Mouse (Mus musculus) myocyte (in vitro differentiated cells): Measurements from ENCODE around the gene Slit3. TPM values are rescaled to one million over a fixed set of nuclear protein-coding genes. Genes with fewer than 3 reads are reported as not detected.

ENCODE experiments used
- H3K27me3 ChIP-seq: one replicate; pipeline ENCODE4 v1.6.1; 2011; ENCODE audit not compliant: control insufficient read depth, insufficient read depth, insufficient read length
- H3K36me3 ChIP-seq: one replicate; pipeline ENCODE4 v1.6.1; 2011; ENCODE audit not compliant: control insufficient read depth, insufficient read depth
- H3K4me2 ChIP-seq: one replicate; pipeline ENCODE4 v1.6.1; 2011; ENCODE audit warnings: low read depth, control low read depth
- H3K4me3 ChIP-seq: one replicate; pipeline ENCODE4 v1.5.1; 2011; ENCODE audit warnings: mild to moderate bottlenecking, control low read depth, moderate library complexity
- H3K79me2 ChIP-seq: one replicate; pipeline ENCODE4 v1.6.1; 2011; ENCODE audit not compliant: control insufficient read depth, insufficient read depth
- H3ac ChIP-seq: one replicate; pipeline ENCODE4 v1.6.1; 2011; ENCODE audit not compliant: control insufficient read depth, insufficient read length
- CEBPB ChIP-seq: IDR thresholded peaks from 2 replicates; pipeline ENCODE4 v1.6.1; 2011; ENCODE audit warnings: mild to moderate bottlenecking, moderate library complexity; ENCODE audit not compliant: poor library complexity, insufficient read depth, severe bottlenecking
- E2F4 ChIP-seq: IDR thresholded peaks from one replicate; pipeline ENCODE4 v1.6.1; 2011; ENCODE audit warnings: mild to moderate bottlenecking, control low read depth, moderate library complexity; ENCODE audit not compliant: insufficient read depth
- MAX ChIP-seq: IDR thresholded peaks from one replicate; pipeline ENCODE4 v1.6.1; 2011; ENCODE audit warnings: low read depth, mild to moderate bottlenecking, control low read depth
- MYOD1 ChIP-seq, 3 experiments: IDR thresholded peaks; one replicate each; pipeline ENCODE4 v1.6.1; 2011; ENCODE audit warnings: control low read depth in 2 of 3, low read depth in 2 of 3, mild to moderate bottlenecking in 2 of 3, moderate library complexity in 1 of 3; ENCODE audit not compliant: insufficient read length in 2 of 3, control insufficient read depth in 1 of 3
- MYOG ChIP-seq, 3 experiments: IDR thresholded peaks; one replicate each; pipeline ENCODE4 v1.6.1; 2011; ENCODE audit warnings: control low read depth in 2 of 3, low read depth in 2 of 3, mild to moderate bottlenecking in 2 of 3; ENCODE audit not compliant: insufficient read length in 2 of 3, control insufficient read depth in 1 of 3, insufficient read depth in 1 of 3
- POLR2A ChIP-seq: IDR thresholded peaks from one replicate; pipeline ENCODE4 v1.6.1; 2011; ENCODE audit warnings: low read depth, mild to moderate bottlenecking, control low read depth, moderate library complexity; ENCODE audit not compliant: insufficient read length
- POLR2AphosphoS2 ChIP-seq: IDR thresholded peaks from one replicate; pipeline ENCODE4 v1.6.1; 2011; ENCODE audit warnings: low read depth, control low read depth; ENCODE audit not compliant: insufficient read length
- REST ChIP-seq: IDR thresholded peaks from one replicate; pipeline ENCODE4 v1.6.1; 2011; ENCODE audit warnings: mild to moderate bottlenecking, control low read depth, moderate library complexity; ENCODE audit not compliant: insufficient read depth, insufficient read length
- SRF ChIP-seq: IDR thresholded peaks from one replicate; pipeline ENCODE4 v1.6.1; 2011; ENCODE audit warnings: low read depth; ENCODE audit not compliant: control insufficient read depth, insufficient read length
- TCF12 ChIP-seq: IDR thresholded peaks from one replicate; pipeline ENCODE4 v1.6.1; 2011; ENCODE audit warnings: mild to moderate bottlenecking, control low read depth; ENCODE audit not compliant: poor library complexity, insufficient read depth, severe bottlenecking
- TCF3 ChIP-seq: IDR thresholded peaks from one replicate; pipeline ENCODE4 v1.6.1; 2011; ENCODE audit warnings: low read depth, control low read depth; ENCODE audit not compliant: insufficient read length
- USF1 ChIP-seq: IDR thresholded peaks from one replicate; pipeline ENCODE4 v1.6.1; 2011; ENCODE audit warnings: low read depth, mild to moderate bottlenecking, control low read depth, moderate library complexity
- polyA plus RNA-seq: library from polyadenylated mRNA; unstranded; fragments of >200 nt; fragmentation: generic; extraction: Trizol; gene quantifications from one replicate; pipeline ENCODE4 v1.2.1, GENCODE M21; 2012; ENCODE audit warnings: missing spikeins

The Slit3 gene
- polyA plus RNA-seq, 1 experiment = not detected

DNA sequence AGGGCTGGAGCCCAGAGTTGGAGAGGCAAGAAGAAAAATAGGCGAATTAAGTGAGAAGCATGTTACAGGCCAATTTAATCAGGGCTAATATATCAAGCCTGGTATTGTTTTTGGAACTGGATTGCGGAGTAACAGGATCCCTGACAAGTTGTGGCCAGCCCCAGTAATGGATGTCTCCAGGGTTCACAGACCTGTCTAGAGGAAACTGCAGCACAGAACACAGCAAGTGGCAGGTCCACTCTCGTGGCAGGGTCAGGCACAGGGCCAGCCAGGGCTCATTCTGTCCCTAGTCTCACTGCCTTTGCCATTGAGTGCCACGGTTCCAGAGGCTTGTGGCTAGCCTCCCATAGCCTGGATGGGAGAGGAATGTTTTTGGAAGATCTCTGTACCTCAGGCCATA, 187.0 kb downstream of the Slit3 start:
- Histone ChIP-seq H3K4me3 (no peak overlapping the region), H3K27me3 (no peaks in the 10 kb centered on the region), H3ac (no peak overlapping the region), H3K79me2 (no peaks in the 10 kb centered on the region), H3K36me3 (no peaks in the 10 kb centered on the region), H3K4me2 (no peak overlapping the region)
- no peak for TF ChIP-seq MAX
- TF ChIP-seq POLR2A = no peak

DNA sequence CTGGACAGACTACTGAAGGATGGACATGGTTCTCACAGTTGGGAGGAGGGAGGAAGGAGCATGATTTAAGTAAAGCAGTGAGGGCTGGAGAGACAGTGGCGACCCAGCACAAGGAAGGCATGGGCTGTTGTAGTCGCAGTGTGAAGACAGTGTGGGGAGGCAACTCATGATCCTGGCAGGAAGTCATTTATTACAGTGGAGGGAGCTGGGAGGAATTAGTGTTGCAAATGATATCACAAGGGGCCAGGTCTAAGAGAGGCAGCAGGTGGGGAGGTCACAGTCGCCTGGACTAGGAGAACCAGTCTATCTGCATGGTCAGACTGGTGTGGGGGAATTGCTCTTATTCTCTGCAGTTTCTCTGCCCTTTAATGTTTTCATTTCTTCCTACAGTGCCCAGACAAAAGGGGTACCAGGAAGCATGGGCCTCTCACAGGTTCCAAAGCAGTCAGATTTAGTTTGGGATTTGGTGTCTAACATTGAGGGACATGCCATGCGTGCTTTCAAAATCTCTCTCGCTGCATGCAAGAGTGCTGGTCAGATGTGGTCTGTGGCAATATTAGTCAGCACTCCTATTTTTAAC, 194.5 kb downstream of the Slit3 start:
- TF ChIP-seq TCF3 (no peak), POLR2AphosphoS2 (no peak), MYOD1 (IDR thresholded peaks at IDR 0.05; ENCODE audit: control insufficient read depth in 1 of 3, insufficient read length in 2 of 3, low read depth in 2 of 3) (no peak), SRF (no peak), MYOG (IDR thresholded peaks at IDR 0.05; ENCODE audit: control insufficient read depth in 1 of 3, insufficient read depth in 1 of 3, insufficient read length in 2 of 3, low read depth in 2 of 3) (no peak), USF1 (no peak), TCF12 (no peak)
- Histone ChIP-seq H3K4me2 (no peak overlapping the region), H3K27me3 (no peaks in the 10 kb centered on the region), H3K79me2 (no peaks in the 10 kb centered on the region), H3ac (no peak overlapping the region), H3K36me3 (no peaks in the 10 kb centered on the region), H3K4me3 (no peak overlapping the region)

- Histone ChIP-seq H3K4me3 (no peak overlapping the region), H3K27me3 (no peaks in the 10 kb centered on the region), H3K4me2 (no peak overlapping the region), H3ac (no peak overlapping the region), H3K79me2 (no peaks in the 10 kb centered on the region), H3K36me3 (no peaks in the 10 kb centered on the region)
- TF ChIP-seq SRF (no peak), REST (no peak), MYOG (IDR thresholded peaks at IDR 0.05; ENCODE audit: control insufficient read depth in 1 of 3, insufficient read depth in 1 of 3, insufficient read length in 2 of 3, low read depth in 2 of 3) (no peak)
Measured at GRCm38 (mm10) chr11:35317221-35317620, 196.2 kb downstream of the Slit3 start.

GRCm38 (mm10) chr11:35317775-35318432, 196.9 kb downstream of the Slit3 start:
- TF ChIP-seq SRF (no peak), REST (no peak), MAX (no peak), POLR2A (no peak), MYOD1 (IDR thresholded peaks at IDR 0.05; ENCODE audit: control insufficient read depth in 1 of 3, insufficient read length in 2 of 3, low read depth in 2 of 3) (no peak), USF1 (no peak), E2F4 (no peak), TCF3 (no peak), CEBPB (no peak), TCF12 (no peak), MYOG (IDR thresholded peaks at IDR 0.05; ENCODE audit: control insufficient read depth in 1 of 3, insufficient read depth in 1 of 3, insufficient read length in 2 of 3, low read depth in 2 of 3) (no peak), POLR2AphosphoS2 (no peak)
- Histone ChIP-seq H3K79me2 (no peaks in the 10 kb centered on the region), H3K4me3 (no peak overlapping the region), H3K4me2 (no peak overlapping the region), H3ac (no peak overlapping the region), H3K27me3 (no peaks in the 10 kb centered on the region), H3K36me3 (no peaks in the 10 kb centered on the region)

- Histone ChIP-seq H3K4me3 (no peak overlapping the region), H3K4me2 (no peak overlapping the region), H3K36me3 (no peaks in the 10 kb centered on the region), H3K27me3 (no peaks in the 10 kb centered on the region), H3K79me2 (no peaks in the 10 kb centered on the region), H3ac (no peak overlapping the region)
- TF ChIP-seq TCF3 (no peak), CEBPB (no peak), E2F4 (no peak), POLR2A (no peak), SRF (no peak), TCF12 (no peak), MYOD1 (IDR thresholded peaks at IDR 0.05; ENCODE audit: control insufficient read depth in 1 of 3, insufficient read length in 2 of 3, low read depth in 2 of 3) (no peak), MAX (no peak), POLR2AphosphoS2 (no peak), USF1 (no peak), MYOG (IDR thresholded peaks at IDR 0.05; ENCODE audit: control insufficient read depth in 1 of 3, insufficient read depth in 1 of 3, insufficient read length in 2 of 3, low read depth in 2 of 3) (no peak), REST (no peak)
Measured at GRCm38 (mm10) chr11:35318433-35319020, 197.5 kb downstream of the Slit3 start.
